Mouse (Mus musculus): ENCODE data around the gene Sema4d.

- no peak for TF ChIP-seq EP300 (IDR thresholded peaks at IDR 0.05)
- TF ChIP-seq CTCF (IDR thresholded peaks at IDR 0.05), result no peak
Measured at GRCm38 (mm10) chr13:51663561-51663960, 130.0 kb downstream of the Sema4d start.

Measured in lung, postnatal 0 days (tissue).